Mouse (Mus musculus) stomach, embryonic 15.5 days (tissue): ENCODE data around the gene Slc41a2. TPM values are rescaled to one million over a fixed set of nuclear protein-coding genes. Genes with fewer than 3 reads are reported as not detected.

Source experiments
- ATAC-seq: fragments of 200-750 bp; cut with Nextera tagmentation; 2 replicates; pipeline ENCODE4 v1.8.0; 2017; ENCODE audit warnings: low read depth, moderate number of reproducible peaks, moderate TSS enrichment; ENCODE audit not compliant: insufficient read depth, low FRiP score
- H3K27ac ChIP-seq: fragments of 300-500 bp; sonication (generic); 2 replicates; pipeline ENCODE4 v1.5.1; 2015; ENCODE audit warnings: mild to moderate bottlenecking, inconsistent platforms
- H3K27me3 ChIP-seq: fragments of 300-500 bp; sonication (generic); replicated peaks from 2 replicates; pipeline ENCODE4 v1.6.1; 2015; ENCODE audit warnings: inconsistent platforms
- H3K36me3 ChIP-seq: fragments of 300-500 bp; sonication (generic); 2 replicates; pipeline ENCODE4 v1.6.1; 2015; ENCODE audit warnings: inconsistent platforms
- H3K4me1 ChIP-seq: fragments of 300-500 bp; sonication (generic); 2 replicates; pipeline ENCODE4 v1.6.1; 2015; ENCODE audit warnings: inconsistent platforms
- H3K4me2 ChIP-seq: fragments of 300-500 bp; sonication (generic); 2 replicates; pipeline ENCODE4 v1.6.1; 2015; ENCODE audit warnings: mild to moderate bottlenecking, inconsistent platforms
- H3K4me3 ChIP-seq: fragments of 300-500 bp; sonication (generic); replicated peaks from 2 replicates; pipeline ENCODE4 v1.5.1; 2015; ENCODE audit warnings: inconsistent platforms
- H3K9ac ChIP-seq: fragments of 300-500 bp; sonication (generic); 2 replicates; pipeline ENCODE4 v1.6.1; 2015; ENCODE audit warnings: inconsistent platforms
- H3K9me3 ChIP-seq: fragments of 300-500 bp; sonication (generic); 2 replicates; pipeline ENCODE4 v1.6.1; 2016; ENCODE audit warnings: inconsistent platforms
- WGBS: fragments of 180-500 bp; shearing (Covaris S2); methylation state at CpG from one replicate; pipeline ENCODE4 v1.1.7; 2015; 5-methylcytosine and 5-hydroxymethylcytosine counted together
- polyA plus RNA-seq: library from polyadenylated mRNA; unstranded; fragments of >200 nt; fragmentation: Nextera tagmentation; extraction: Ambion mirVana; gene quantifications from 2 replicates; pipeline ENCODE4 v1.2.1, GENCODE M21; 2015

The Slc41a2 gene
- polyA plus RNA-seq, 1 experiment from 2014 or later, result 1.4 TPM

DNA sequence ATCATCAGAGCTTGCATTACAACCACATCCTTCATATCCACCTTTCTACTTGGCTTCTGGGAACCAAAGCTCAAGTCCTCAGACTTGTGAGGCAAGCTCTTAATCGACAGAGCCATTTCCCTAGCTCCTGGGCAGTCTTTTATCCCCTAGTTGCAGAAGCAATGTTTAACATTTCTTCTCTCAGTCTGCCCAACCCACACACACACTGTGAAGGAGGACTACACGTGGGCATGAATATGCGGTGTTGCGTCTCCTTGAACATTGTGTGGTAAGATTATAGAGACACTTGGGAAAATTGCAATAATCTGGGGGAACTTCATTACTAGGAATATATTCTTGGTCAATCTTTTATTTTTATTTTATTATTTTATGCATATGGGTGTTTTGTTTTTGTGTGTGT lies 125.1 kb downstream of the Slc41a2 start:
- Histone ChIP-seq H3K4me3 (no peak overlapping the region), H3K27me3 (no peaks in the 10 kb centered on the region), H3K27ac (no peak overlapping the region), H3K4me1 (0 out of 2 replicates have a peak, but pooled peaks cover 1% of the 10 kb centered on the region), H3K9ac (no peak overlapping the region), H3K9me3 (no peaks in the 10 kb centered on the region), H3K4me2 (no peak overlapping the region), H3K36me3 (no peaks in the 10 kb centered on the region)
- ATAC-seq, result no peak
- WGBS, result 90% methylated on average over 4 of the region's 4 CpGs

- no peak overlapping the region for H3K4me3 ChIP-seq
- WGBS, result 54% methylated on average over 6 of the region's 6 CpGs
- H3K4me1 ChIP-seq, result 0 out of 2 replicates have a peak, but pooled peaks cover 5% of the 10 kb centered on the region
- H3K4me2 ChIP-seq, result no peak overlapping the region
- H3K27ac ChIP-seq, result no peak overlapping the region
- H3K9ac ChIP-seq, result no peak overlapping the region
- H3K36me3 ChIP-seq, result no peaks in the 10 kb centered on the region
- no peaks in the 10 kb centered on the region for H3K9me3 ChIP-seq
- ATAC-seq, result no peak
- H3K27me3 ChIP-seq, result no peaks in the 10 kb centered on the region
Measured at GRCm38 (mm10) chr10:83210968-83211583, 126.6 kb downstream of the Slc41a2 start.

DNA sequence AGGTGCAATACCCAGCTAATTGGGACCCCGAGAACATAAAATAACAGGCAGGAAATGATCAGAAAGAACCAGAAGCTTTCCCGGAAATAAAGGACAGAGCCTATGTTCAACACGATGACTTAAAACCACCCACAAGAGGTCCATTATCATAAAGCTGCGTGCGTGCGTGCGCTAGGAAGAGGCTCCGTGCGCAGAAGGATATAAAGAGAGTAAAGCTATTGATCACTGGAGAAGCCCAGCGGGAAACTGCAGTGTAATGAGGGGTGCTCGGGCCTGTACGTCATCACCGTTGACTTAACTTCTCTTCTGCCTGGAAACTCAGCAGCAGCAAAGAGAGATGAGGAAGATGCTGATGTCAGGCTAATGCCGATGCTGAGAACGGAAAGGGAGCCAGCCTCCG lies 127.6 kb downstream of the Slc41a2 start:
- Histone ChIP-seq H3K4me1 (0 out of 2 replicates have a peak, but pooled peaks cover 5% of the 10 kb centered on the region), H3K4me3 (no peak overlapping the region), H3K4me2 (no peak overlapping the region), H3K27ac (no peak overlapping the region), H3K36me3 (no peaks in the 10 kb centered on the region), H3K9ac (no peak overlapping the region), H3K27me3 (no peaks in the 10 kb centered on the region), H3K9me3 (no peaks in the 10 kb centered on the region)
- 73% methylated on average over 16 of the region's 16 CpGs for WGBS
- no peak for ATAC-seq

- Histone ChIP-seq H3K9ac (no peak overlapping the region), H3K27me3 (no peaks in the 10 kb centered on the region), H3K4me3 (no peak overlapping the region), H3K4me1 (0 out of 2 replicates have a peak, but pooled peaks cover 5% of the 10 kb centered on the region), H3K9me3 (no peaks in the 10 kb centered on the region), H3K36me3 (no peaks in the 10 kb centered on the region), H3K4me2 (no peak overlapping the region), H3K27ac (no peak overlapping the region)
- WGBS, result 64% methylated on average over 12 of the region's 12 CpGs
- ATAC-seq, result no peak
Measured at GRCm38 (mm10) chr10:83209388-83209787, 128.3 kb downstream of the Slc41a2 start.

- H3K36me3 ChIP-seq, result no peaks in the 10 kb centered on the region
- no peak overlapping the region for H3K27ac ChIP-seq
- no peak overlapping the region for H3K4me2 ChIP-seq
- H3K9ac ChIP-seq, result no peak overlapping the region
- no peaks in the 10 kb centered on the region for H3K27me3 ChIP-seq
- 0 out of 2 replicates have a peak, but pooled peaks cover 5% of the 10 kb centered on the region for H3K4me1 ChIP-seq
- WGBS, result 60% methylated on average over 7 of the region's 7 CpGs
- ATAC-seq, result no peak
- H3K4me3 ChIP-seq, result no peak overlapping the region
- no peaks in the 10 kb centered on the region for H3K9me3 ChIP-seq
Measured at GRCm38 (mm10) chr10:83208436-83208835, 129.2 kb downstream of the Slc41a2 start.

GRCm38 (mm10) chr10:83202906-83203702 lies 134.6 kb downstream of the Slc41a2 start:
- H3K27me3 ChIP-seq, result no peaks in the 10 kb centered on the region
- WGBS, result 85% methylated on average over 14 of the region's 14 CpGs
- no peak for ATAC-seq
- H3K36me3 ChIP-seq, result no peaks in the 10 kb centered on the region
- H3K4me3 ChIP-seq, result no peak overlapping the region
- no peak overlapping the region for H3K4me2 ChIP-seq
- 0 out of 2 replicates have a peak, but pooled peaks cover 5% of the 10 kb centered on the region for H3K4me1 ChIP-seq
- H3K9ac ChIP-seq, result no peak overlapping the region
- no peaks in the 10 kb centered on the region for H3K9me3 ChIP-seq
- no peak overlapping the region for H3K27ac ChIP-seq

GRCm38 (mm10) chr10:83201525-83201924 lies 136.2 kb downstream of the Slc41a2 start:
- no peaks in the 10 kb centered on the region for H3K36me3 ChIP-seq
- no peak overlapping the region for H3K4me3 ChIP-seq
- ATAC-seq, result no peak
- no peak overlapping the region for H3K4me2 ChIP-seq
- no peak overlapping the region for H3K27ac ChIP-seq
- no peaks in the 10 kb centered on the region for H3K9me3 ChIP-seq
- H3K4me1 ChIP-seq, result no peaks in the 10 kb centered on the region
- no peaks in the 10 kb centered on the region for H3K27me3 ChIP-seq
- no peak overlapping the region for H3K9ac ChIP-seq
- WGBS, result 91% methylated on average over 7 of the region's 7 CpGs

- no peaks in the 10 kb centered on the region for H3K4me1 ChIP-seq
- H3K27me3 ChIP-seq, result no peaks in the 10 kb centered on the region
- no peaks in the 10 kb centered on the region for H3K36me3 ChIP-seq
- H3K4me3 ChIP-seq, result no peak overlapping the region
- no peak overlapping the region for H3K4me2 ChIP-seq
- no peaks in the 10 kb centered on the region for H3K9me3 ChIP-seq
- no peak overlapping the region for H3K9ac ChIP-seq
- WGBS, result 82% methylated on average over 9 of the region's 9 CpGs
- H3K27ac ChIP-seq, result no peak overlapping the region
- ATAC-seq, result no peak
Measured at GRCm38 (mm10) chr10:83199290-83199689, 138.4 kb downstream of the Slc41a2 start.

DNA sequence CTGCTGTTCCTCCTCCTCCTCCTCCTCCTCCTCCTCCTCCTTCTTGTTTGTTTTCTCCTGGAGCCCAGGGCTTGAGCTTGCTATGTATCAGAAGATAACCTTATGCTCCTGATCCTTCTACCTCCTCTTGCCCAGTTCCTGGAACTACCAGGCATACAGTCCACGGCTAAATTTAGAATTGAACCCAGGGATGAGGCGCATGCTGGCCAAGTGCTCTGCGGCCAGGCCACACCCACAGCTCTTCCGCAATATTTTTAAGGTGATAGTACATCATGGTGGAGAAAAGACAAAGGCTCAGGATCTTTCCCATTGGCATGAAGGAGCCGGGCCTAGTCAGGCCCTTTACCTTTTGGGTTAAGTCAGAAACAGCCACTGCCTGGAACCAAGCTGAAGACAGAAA lies 139.0 kb downstream of the Slc41a2 start:
- Histone ChIP-seq H3K4me2 (no peak overlapping the region), H3K4me1 (no peaks in the 10 kb centered on the region), H3K27me3 (no peaks in the 10 kb centered on the region; the same call in 1 of the 2 replicates), H3K27ac (no peak overlapping the region), H3K4me3 (no peak overlapping the region), H3K9me3 (no peaks in the 10 kb centered on the region), H3K36me3 (no peaks in the 10 kb centered on the region), H3K9ac (no peak overlapping the region)
- no peak for ATAC-seq
- 54% methylated on average over 5 of the region's 5 CpGs for WGBS

DNA sequence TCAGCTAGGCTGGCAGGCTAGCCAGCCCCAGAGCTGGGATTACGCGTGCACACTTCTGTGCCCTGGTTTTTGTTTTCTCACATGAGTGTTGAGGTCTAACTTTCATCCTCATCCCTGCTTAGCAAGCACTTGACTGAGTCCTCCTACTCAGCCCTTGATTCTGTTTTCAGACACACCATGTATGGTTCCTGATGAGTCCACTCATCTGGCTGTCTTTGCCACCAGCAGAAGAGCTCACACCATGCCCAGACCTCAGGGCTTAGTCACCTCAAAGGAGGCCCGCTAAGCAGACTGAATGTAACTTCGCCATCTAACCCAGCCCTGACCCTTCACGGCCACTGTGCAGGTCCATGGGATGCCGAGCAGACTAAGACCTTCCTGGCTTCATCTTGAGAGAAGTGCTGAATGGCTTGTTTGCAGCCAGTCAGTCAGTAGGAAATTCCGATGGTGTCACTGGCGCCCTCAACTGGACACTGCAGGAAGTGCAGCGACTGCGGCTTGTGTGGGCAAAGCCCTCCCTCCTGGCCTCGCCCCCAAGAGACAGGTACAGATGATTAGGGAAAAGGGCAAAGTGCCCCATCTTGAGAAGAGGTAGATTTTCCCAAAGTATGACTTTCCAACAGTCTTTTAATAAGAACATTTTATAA lies 139.9 kb downstream of the Slc41a2 start:
- Histone ChIP-seq H3K27me3 (no peaks in the 10 kb centered on the region; the same call in 1 of the 2 replicates), H3K4me1 (no peaks in the 10 kb centered on the region), H3K9ac (no peak overlapping the region), H3K9me3 (no peaks in the 10 kb centered on the region), H3K4me2 (no peak overlapping the region), H3K27ac (no peak overlapping the region), H3K4me3 (no peak overlapping the region), H3K36me3 (no peaks in the 10 kb centered on the region)
- no peak for ATAC-seq
- 56% methylated on average over 11 of the region's 11 CpGs for WGBS

GRCm38 (mm10) chr10:83191982-83192381 lies 145.7 kb downstream of the Slc41a2 start:
- Histone ChIP-seq H3K4me2 (no peak overlapping the region), H3K4me1 (0 out of 2 replicates have a peak, but pooled peaks cover 2% of the 10 kb centered on the region), H3K27ac (no peak overlapping the region), H3K4me3 (no peak overlapping the region), H3K9ac (no peak overlapping the region), H3K36me3 (no peaks in the 10 kb centered on the region), H3K9me3 (no peaks in the 10 kb centered on the region), H3K27me3 (no peaks in the 10 kb centered on the region; the same call in 1 of the 2 replicates)
- no peak for ATAC-seq
- WGBS, result 63% methylated on average over 6 of the region's 6 CpGs

DNA sequence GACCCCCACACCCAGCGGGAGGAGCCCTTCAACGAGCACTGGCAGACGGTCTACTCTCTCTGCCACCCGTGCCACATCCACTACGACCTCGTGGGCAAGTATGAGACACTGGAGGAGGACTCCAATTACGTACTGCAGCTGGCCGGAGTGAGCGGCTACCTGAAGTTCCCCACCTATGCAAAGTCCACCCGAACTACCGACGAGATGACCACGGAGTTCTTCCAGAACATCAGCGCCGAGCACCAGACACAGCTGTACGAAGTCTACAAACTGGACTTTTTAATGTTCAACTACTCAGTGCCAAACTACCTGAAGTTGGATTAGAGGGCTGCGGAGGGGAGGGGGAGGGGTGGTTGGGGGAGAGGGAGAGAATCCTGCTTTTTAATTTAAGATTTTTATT lies 146.2 kb downstream of the Slc41a2 start:
- no peak overlapping the region for H3K4me2 ChIP-seq
- H3K36me3 ChIP-seq, result no peaks in the 10 kb centered on the region
- H3K9me3 ChIP-seq, result no peaks in the 10 kb centered on the region
- no peak overlapping the region for H3K4me3 ChIP-seq
- 94% methylated on average over 17 of the region's 17 CpGs for WGBS
- ATAC-seq, result no peak
- H3K4me1 ChIP-seq, result 0 out of 2 replicates have a peak, but pooled peaks cover 3% of the 10 kb centered on the region
- H3K27me3 ChIP-seq, result no peaks in the 10 kb centered on the region; the same call in 1 of the 2 replicates
- no peak overlapping the region for H3K27ac ChIP-seq
- H3K9ac ChIP-seq, result no peak overlapping the region
